Mouse (Mus musculus): Measurements from ENCODE around the gene Dlg5. TPM values are rescaled to one million over a fixed set of nuclear protein-coding genes. Genes with fewer than 3 reads are reported as not detected.

Gene Dlg5
- total and polyA plus RNA-seq, 2 experiments from 2014 or later, result 17.9 to 87.4 TPM

- H3K4me3 ChIP-seq (ENCODE audit: low read depth, low read length), result no peak overlapping the region
- H3K27ac ChIP-seq (ENCODE audit: low read depth, low read length), result no peak overlapping the region
- no peak overlapping the region for H3K9ac ChIP-seq (replicated peaks; ENCODE audit: low read length, poor library complexity, severe bottlenecking)
- H3K4me1 ChIP-seq (ENCODE audit: insufficient read depth, low read length), result no peaks in the 10 kb centered on the region
- 85% methylated on average over 3 of the region's 3 CpGs for WGBS
- peaks cover 57% of the 10 kb centered on the region for H3K36me3 ChIP-seq (ENCODE audit: insufficient read depth, low read length)
- H3K9me3 ChIP-seq (ENCODE audit: low read length), result no peaks in the 10 kb centered on the region
- DNase-seq (ENCODE audit: low spot score) (no peak), ATAC-seq (ENCODE audit: low FRiP score) (no peak)
- no peaks in the 10 kb centered on the region for H3K27me3 ChIP-seq (ENCODE audit: insufficient read depth, low read length)
- TF ChIP-seq CTCF (IDR thresholded peaks at IDR 0.05), result no peak
- no peak overlapping the region for H3K4me2 ChIP-seq (ENCODE audit: low read depth, low read length, poor library complexity, severe bottlenecking)
Observed at GRCm38 (mm10) chr14:24141727-24142126, 104.0 kb downstream of the Dlg5 start.

DNA sequence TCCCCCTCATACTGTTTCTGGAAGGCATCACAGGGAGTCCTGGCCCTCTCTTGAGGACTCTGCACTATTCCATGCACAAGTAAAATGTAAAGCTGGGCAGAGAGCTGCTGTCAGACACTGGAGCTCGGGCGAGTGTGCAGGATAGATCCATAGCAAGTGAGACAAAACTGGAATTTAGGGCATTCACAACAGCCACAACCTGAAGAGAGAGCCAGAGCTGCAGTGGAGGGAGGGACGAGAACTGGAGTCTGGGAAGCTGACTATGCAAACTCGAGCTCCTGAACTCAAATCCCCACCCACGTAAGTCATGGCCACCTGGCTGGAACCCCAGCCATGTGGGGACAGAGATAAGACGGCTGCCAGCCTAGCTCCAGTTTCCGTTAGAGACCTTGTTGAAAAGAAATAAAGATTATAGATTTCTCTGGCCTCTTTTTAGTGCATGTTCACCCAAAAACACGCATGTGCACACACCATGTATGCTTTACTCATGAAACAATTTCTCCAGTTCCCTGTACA, 105.4 kb downstream of the Dlg5 start:
- Histone ChIP-seq H3K4me1 (ENCODE audit: insufficient read depth, low read length) (no peaks in the 10 kb centered on the region), H3K4me2 (ENCODE audit: low read depth, low read length, poor library complexity, severe bottlenecking) (no peak overlapping the region), H3K4me3 (ENCODE audit: low read depth, low read length) (no peak overlapping the region), H3K27ac (ENCODE audit: low read depth, low read length) (no peak overlapping the region), H3K9ac (replicated peaks; ENCODE audit: low read length, poor library complexity, severe bottlenecking) (no peak overlapping the region), H3K9me3 (ENCODE audit: low read length) (no peaks in the 10 kb centered on the region), H3K27me3 (ENCODE audit: insufficient read depth, low read length) (no peaks in the 10 kb centered on the region), H3K36me3 (ENCODE audit: insufficient read depth, low read length) (peaks cover 61% of the 10 kb centered on the region)
- DNase-seq (ENCODE audit: low spot score), result no peak
- ATAC-seq (ENCODE audit: low FRiP score), result no peak
- 83% methylated on average over 8 of the region's 8 CpGs for WGBS
- TF ChIP-seq CTCF (IDR thresholded peaks at IDR 0.05), result no peak

DNA sequence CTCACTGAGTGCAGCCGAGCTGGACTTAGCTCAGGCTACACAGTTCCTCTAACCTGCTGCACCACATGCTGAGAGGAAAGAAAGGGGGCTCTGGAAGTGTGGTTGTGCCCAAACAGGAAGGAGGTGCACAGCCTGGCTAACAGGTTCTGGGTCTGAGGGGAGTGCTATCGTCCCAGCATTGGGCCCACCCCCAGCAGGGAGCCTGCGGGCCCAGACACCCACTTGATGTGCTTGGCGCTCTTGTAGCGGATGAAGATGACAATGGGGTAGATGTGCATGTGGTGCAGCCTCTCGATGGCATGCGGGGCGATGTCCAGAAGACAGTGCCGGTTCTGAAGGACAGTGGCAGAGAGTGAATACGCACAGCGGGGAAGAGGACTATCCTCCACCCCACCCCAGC, 108.8 kb downstream of the Dlg5 start:
- no peaks in the 10 kb centered on the region for H3K27me3 ChIP-seq (ENCODE audit: insufficient read depth, low read length)
- 90% methylated on average over 11 of the region's 11 CpGs for WGBS
- no peaks in the 10 kb centered on the region for H3K9me3 ChIP-seq (ENCODE audit: low read length)
- no peak overlapping the region for H3K4me3 ChIP-seq (ENCODE audit: low read depth, low read length)
- ATAC-seq (ENCODE audit: low FRiP score) (no peak), DNase-seq (ENCODE audit: low spot score) (no peak)
- no peak overlapping the region for H3K4me2 ChIP-seq (ENCODE audit: low read depth, low read length, poor library complexity, severe bottlenecking)
- no peak for TF ChIP-seq CTCF (IDR thresholded peaks at IDR 0.05)
- H3K27ac ChIP-seq (ENCODE audit: low read depth, low read length), result no peak overlapping the region
- H3K36me3 ChIP-seq (ENCODE audit: insufficient read depth, low read length), result peaks cover 63% of the 10 kb centered on the region
- H3K4me1 ChIP-seq (ENCODE audit: insufficient read depth, low read length), result no peaks in the 10 kb centered on the region
- H3K9ac ChIP-seq (replicated peaks; ENCODE audit: low read length, poor library complexity, severe bottlenecking), result no peak overlapping the region

GRCm38 (mm10) chr14:24134623-24135290, 111.0 kb downstream of the Dlg5 start:
- Histone ChIP-seq H3K9me3 (ENCODE audit: low read length) (no peaks in the 10 kb centered on the region), H3K27ac (ENCODE audit: low read depth, low read length) (0 out of 2 replicates have a peak overlapping the region, but pooled peaks have one; percentile 3), H3K4me3 (ENCODE audit: low read depth, low read length) (no peak overlapping the region), H3K4me1 (ENCODE audit: insufficient read depth, low read length) (no peaks in the 10 kb centered on the region), H3K9ac (replicated peaks; ENCODE audit: low read length, poor library complexity, severe bottlenecking) (no peak overlapping the region), H3K36me3 (ENCODE audit: insufficient read depth, low read length) (peaks cover 55% of the 10 kb centered on the region), H3K27me3 (ENCODE audit: insufficient read depth, low read length) (no peaks in the 10 kb centered on the region), H3K4me2 (ENCODE audit: low read depth, low read length, poor library complexity, severe bottlenecking) (no peak overlapping the region)
- no peak for ATAC-seq (ENCODE audit: low FRiP score)
- WGBS, result 87% methylated on average over 7 of the region's 7 CpGs
- TF ChIP-seq CTCF (IDR thresholded peaks at IDR 0.05), result peak; percentile 59
- DNase-seq (ENCODE audit: low spot score), result no peak

GRCm38 (mm10) chr14:24133801-24134200, 111.9 kb downstream of the Dlg5 start:
- Histone ChIP-seq H3K27me3 (ENCODE audit: insufficient read depth, low read length) (no peaks in the 10 kb centered on the region), H3K27ac (ENCODE audit: low read depth, low read length) (no peak overlapping the region), H3K9ac (replicated peaks; ENCODE audit: low read length, poor library complexity, severe bottlenecking) (no peak overlapping the region), H3K4me3 (ENCODE audit: low read depth, low read length) (no peak overlapping the region), H3K4me1 (ENCODE audit: insufficient read depth, low read length) (no peaks in the 10 kb centered on the region), H3K4me2 (ENCODE audit: low read depth, low read length, poor library complexity, severe bottlenecking) (no peak overlapping the region), H3K9me3 (ENCODE audit: low read length) (no peaks in the 10 kb centered on the region), H3K36me3 (ENCODE audit: insufficient read depth, low read length) (peaks cover 46% of the 10 kb centered on the region)
- WGBS, result 87% methylated on average over 8 of the region's 8 CpGs
- DNase-seq (ENCODE audit: low spot score) (no peak), ATAC-seq (ENCODE audit: low FRiP score) (no peak)
- TF ChIP-seq CTCF (IDR thresholded peaks at IDR 0.05), result no peak

GRCm38 (mm10) chr14:24132092-24132491, 113.6 kb downstream of the Dlg5 start:
- DNase-seq (ENCODE audit: low spot score) (peak; percentile 36), ATAC-seq (ENCODE audit: low FRiP score) (no peak)
- Histone ChIP-seq H3K36me3 (ENCODE audit: insufficient read depth, low read length) (peaks cover 29% of the 10 kb centered on the region), H3K27ac (ENCODE audit: low read depth, low read length) (no peak overlapping the region), H3K4me1 (ENCODE audit: insufficient read depth, low read length) (no peaks in the 10 kb centered on the region), H3K4me2 (ENCODE audit: low read depth, low read length, poor library complexity, severe bottlenecking) (no peak overlapping the region), H3K9me3 (ENCODE audit: low read length) (no peaks in the 10 kb centered on the region), H3K27me3 (ENCODE audit: insufficient read depth, low read length) (no peaks in the 10 kb centered on the region), H3K9ac (replicated peaks; ENCODE audit: low read length, poor library complexity, severe bottlenecking) (no peak overlapping the region), H3K4me3 (ENCODE audit: low read depth, low read length) (no peak overlapping the region)
- peak; percentile 62 for TF ChIP-seq CTCF (IDR thresholded peaks at IDR 0.05)
- 55% methylated on average over 4 of the region's 4 CpGs for WGBS
